8 mouse cellular contexts compared by ENCODE assay signal in genomic region chr5:96209459-96209858, GRCm38 (mm10). TPM values are rescaled to one million over a fixed set of nuclear protein-coding genes. Genes with fewer than 3 reads are reported as not detected.
DNase-seq lines count a peak whose midpoint lies in the region; ATAC-seq and TF ChIP-seq lines count a peak whose summit lies in the region.

Mrpl1 (plus strand) TSS chr5:96209493.

- no peak for TF ChIP-seq POLR2A in ES-Bruce4 (IDR thresholded peaks at IDR 0.05; ENCODE audit: insufficient read depth, low read length)
- TF ChIP-seq POLR2A in bone marrow, adult 2 months (IDR thresholded peaks at IDR 0.05; ENCODE audit: borderline replicate concordance, control insufficient read depth, low read depth, low read length) = no peak
- no peak for TF ChIP-seq POLR2A in thymus, adult 2 months (IDR thresholded peaks at IDR 0.05; ENCODE audit: control insufficient read depth, extremely low read depth, insufficient read depth, low read length, poor library complexity)

- peak within 1 kb of the TSS; percentile 67 for H3K4me2 ChIP-seq in embryonic facial prominence, embryonic 15.5 days (replicated peaks)
- peak within 1 kb of the TSS; percentile 81 for H3K4me2 ChIP-seq in kidney, postnatal 0 days (ENCODE audit: low read length)
- H3K4me2 ChIP-seq in liver, embryonic 11.5 days = peak within 1 kb of the TSS; percentile 80

- TF ChIP-seq EP300 in ES-Bruce4 (IDR thresholded peaks at IDR 0.05; ENCODE audit: insufficient read depth, low read depth, low read length) = no peak

- no peak within 1 kb of the TSS for H3K27ac ChIP-seq in ES-Bruce4 (ENCODE audit: insufficient read depth, low read length)
- H3K27ac ChIP-seq in bone marrow, adult 2 months (ENCODE audit: control insufficient read depth, insufficient read depth, low read depth, low read length, poor library complexity) = peak within 1 kb of the TSS; percentile 88
- H3K27ac ChIP-seq in embryonic facial prominence, embryonic 15.5 days (replicated peaks) = peak within 1 kb of the TSS; percentile 92
- H3K27ac ChIP-seq in heart, embryonic 10.5 days = peak within 1 kb of the TSS; percentile 90
- peak within 1 kb of the TSS; percentile 92 for H3K27ac ChIP-seq in kidney, postnatal 0 days
- H3K27ac ChIP-seq in liver, embryonic 11.5 days (ENCODE audit: low read depth, low read length) = peak within 1 kb of the TSS; percentile 81
- peak within 1 kb of the TSS; percentile 90 for H3K27ac ChIP-seq in thymus, adult 2 months (ENCODE audit: control insufficient read depth, insufficient read depth, low read length)

- ATAC-seq in embryonic facial prominence, embryonic 15.5 days (ENCODE audit: insufficient number of reproducible peaks, low FRiP score, low TSS enrichment, low read depth) = peak; percentile 35; the same call in 1 of the 2 replicates
- ATAC-seq in kidney, postnatal 0 days (replicated peaks; ENCODE audit: low FRiP score, low read depth) = peak; percentile 55
- peak; percentile 83 for ATAC-seq in liver, embryonic 11.5 days (replicated peaks; ENCODE audit: low FRiP score)
- ATAC-seq in monocyte, adult 5-6 weeks (replicated peaks; ENCODE audit: insufficient number of reproducible peaks, low FRiP score, low TSS enrichment, poor library complexity, severe bottlenecking) = 0 out of 2 replicates have a peak, but pooled peaks have one; percentile 19

- no peaks in the 10 kb centered on the region for H3K4me1 ChIP-seq in ES-Bruce4 (ENCODE audit: control insufficient read depth, insufficient read depth, low read length)
- H3K4me1 ChIP-seq in bone marrow, adult 2 months (ENCODE audit: control insufficient read depth, insufficient read depth, low read length) = peaks cover 3% of the 10 kb centered on the region
- H3K4me1 ChIP-seq in embryonic facial prominence, embryonic 15.5 days = peaks cover 9% of the 10 kb centered on the region
- peaks cover 11% of the 10 kb centered on the region for H3K4me1 ChIP-seq in heart, embryonic 10.5 days
- peaks cover 7% of the 10 kb centered on the region for H3K4me1 ChIP-seq in kidney, postnatal 0 days (replicated peaks; ENCODE audit: insufficient read depth, low read length)
- peaks cover 6% of the 10 kb centered on the region for H3K4me1 ChIP-seq in liver, embryonic 11.5 days (replicated peaks; ENCODE audit: control insufficient read depth, insufficient read depth, low read length)
- peaks cover 5% of the 10 kb centered on the region for H3K4me1 ChIP-seq in thymus, adult 2 months (replicated peaks; ENCODE audit: control insufficient read depth, insufficient read depth, low read length)

- under 1% methylated on average over 17 of the region's 17 CpGs for WGBS in bone marrow, adult 2 months
- WGBS in embryonic facial prominence, embryonic 15.5 days = 1% methylated on average over 17 of the region's 17 CpGs
- WGBS in heart, embryonic 10.5 days = 3% methylated on average over 17 of the region's 17 CpGs
- 2% methylated on average over 17 of the region's 17 CpGs for WGBS in kidney, postnatal 0 days
- WGBS in liver, embryonic 11.5 days = 1% methylated on average over 17 of the region's 17 CpGs
- under 1% methylated on average over 17 of the region's 17 CpGs for WGBS in thymus, adult 2 months

- no peaks in the 10 kb centered on the region; the same call in 1 of the 2 replicates for H3K27me3 ChIP-seq in ES-Bruce4 (ENCODE audit: control insufficient read depth, insufficient read depth, low read length, poor library complexity, severe bottlenecking)
- no peaks in the 10 kb centered on the region for H3K27me3 ChIP-seq in embryonic facial prominence, embryonic 15.5 days
- no peaks in the 10 kb centered on the region for H3K27me3 ChIP-seq in heart, embryonic 10.5 days (ENCODE audit: insufficient read depth, poor library complexity, severe bottlenecking)
- H3K27me3 ChIP-seq in kidney, postnatal 0 days (ENCODE audit: insufficient read depth, low read length) = no peaks in the 10 kb centered on the region
- no peaks in the 10 kb centered on the region for H3K27me3 ChIP-seq in liver, embryonic 11.5 days (replicated peaks; ENCODE audit: control insufficient read depth, insufficient read depth, low read length)
- no peaks in the 10 kb centered on the region for H3K27me3 ChIP-seq in thymus, adult 2 months (ENCODE audit: control insufficient read depth, insufficient read depth, low read length)

- no peak for DNase-seq in heart, embryonic 10.5 days (ENCODE audit: low spot score)
- peak; percentile 71 for DNase-seq in kidney, postnatal 0 days (ENCODE audit: low spot score)
- peak; percentile 55 for DNase-seq in liver, embryonic 11.5 days (ENCODE audit: low spot score)
- peak; percentile 63 for DNase-seq in thymus, adult 2 months

- peaks cover 4% of the 10 kb centered on the region for H3K36me3 ChIP-seq in ES-Bruce4 (ENCODE audit: control insufficient read depth, insufficient read depth, low read length, poor library complexity, severe bottlenecking)
- H3K36me3 ChIP-seq in embryonic facial prominence, embryonic 15.5 days = peaks cover 7% of the 10 kb centered on the region
- peaks cover 5% of the 10 kb centered on the region for H3K36me3 ChIP-seq in heart, embryonic 10.5 days
- peaks cover 7% of the 10 kb centered on the region; the same call in 1 of the 2 replicates for H3K36me3 ChIP-seq in kidney, postnatal 0 days (ENCODE audit: insufficient read depth, low read length)
- no peaks in the 10 kb centered on the region; the same call in 1 of the 2 replicates for H3K36me3 ChIP-seq in liver, embryonic 11.5 days (ENCODE audit: control insufficient read depth, insufficient read depth, low read length)
- no peaks in the 10 kb centered on the region for H3K36me3 ChIP-seq in thymus, adult 2 months (ENCODE audit: control insufficient read depth, insufficient read depth, low read length)

- TF ChIP-seq CTCF in ES-Bruce4 (IDR thresholded peaks at IDR 0.05; ENCODE audit: low read depth, low read length) = no peak
- TF ChIP-seq CTCF in bone marrow, adult 2 months (IDR thresholded peaks at IDR 0.05; ENCODE audit: control insufficient read depth, insufficient read depth, low read length) = no peak
- TF ChIP-seq CTCF in kidney, postnatal 0 days (IDR thresholded peaks at IDR 0.05; ENCODE audit: low read depth) = no peak
- no peak for TF ChIP-seq CTCF in thymus, adult 2 months (IDR thresholded peaks at IDR 0.05; ENCODE audit: borderline replicate concordance, control insufficient read depth, extremely low read depth, insufficient read depth, low read length, poor library complexity)

- H3K9ac ChIP-seq in ES-Bruce4 (ENCODE audit: low read depth, poor library complexity, severe bottlenecking) = peak within 1 kb of the TSS; percentile 60
- H3K9ac ChIP-seq in embryonic facial prominence, embryonic 15.5 days = peak within 1 kb of the TSS; percentile 63
- peak within 1 kb of the TSS; percentile 81 for H3K9ac ChIP-seq in kidney, postnatal 0 days (ENCODE audit: low read depth, low read length)
- H3K9ac ChIP-seq in liver, embryonic 11.5 days (ENCODE audit: low read depth, low read length) = peak within 1 kb of the TSS; percentile 84

- peak within 1 kb of the TSS; percentile 85 for H3K4me3 ChIP-seq in ES-Bruce4 (ENCODE audit: low read depth, low read length)
- H3K4me3 ChIP-seq in bone marrow, adult 2 months (replicated peaks; ENCODE audit: control insufficient read depth, low read depth, low read length) = peak within 1 kb of the TSS; percentile 80
- H3K4me3 ChIP-seq in embryonic facial prominence, embryonic 15.5 days (replicated peaks) = peak within 1 kb of the TSS; percentile 87
- H3K4me3 ChIP-seq in heart, embryonic 10.5 days = peak within 1 kb of the TSS; percentile 85
- peak within 1 kb of the TSS; percentile 76 for H3K4me3 ChIP-seq in kidney, postnatal 0 days (replicated peaks; ENCODE audit: low read depth, low read length)
- H3K4me3 ChIP-seq in liver, embryonic 11.5 days (ENCODE audit: low read depth, low read length) = peak within 1 kb of the TSS; percentile 79
- H3K4me3 ChIP-seq in thymus, adult 2 months (ENCODE audit: control insufficient read depth, insufficient read depth, low read length) = peak within 1 kb of the TSS; percentile 63

- H3K9me3 ChIP-seq in ES-Bruce4 (replicated peaks; ENCODE audit: control insufficient read depth, insufficient read depth, low read length, poor library complexity, severe bottlenecking) = no peaks in the 10 kb centered on the region
- no peaks in the 10 kb centered on the region for H3K9me3 ChIP-seq in embryonic facial prominence, embryonic 15.5 days (replicated peaks)
- no peaks in the 10 kb centered on the region for H3K9me3 ChIP-seq in heart, embryonic 10.5 days
- H3K9me3 ChIP-seq in kidney, postnatal 0 days (replicated peaks; ENCODE audit: low read length) = no peaks in the 10 kb centered on the region
- no peaks in the 10 kb centered on the region for H3K9me3 ChIP-seq in liver, embryonic 11.5 days (ENCODE audit: control insufficient read depth, low read length)

RNA-seq across cellular contexts. Expression of gene Mrpl1, which starts in this region (rescaled TPM):
- polyA plus RNA-seq in ES-Bruce4 (2011; ENCODE audit: insufficient read depth, insufficient read length, low read depth, missing spikeins) = 35.5 and 36.9 TPM in 2 replicates
- polyA plus RNA-seq in bone marrow, adult 2 months (2011; ENCODE audit: insufficient read depth, insufficient read length, low replicate concordance, missing spikeins) = 6.7 and 6.8 TPM in 2 replicates
- polyA plus RNA-seq in embryonic facial prominence, embryonic 15.5 days (2015; fragmentation: Nextera tagmentation; extraction: Ambion mirVana) = 17.6 TPM in 2 replicates
- 23.2 and 23.9 TPM in 2 replicates for polyA plus RNA-seq in heart, embryonic 10.5 days (2016; fragmentation: Nextera tagmentation; extraction: Ambion mirVana)
- polyA plus RNA-seq in kidney, postnatal 0 days (2015; fragmentation: Nextera tagmentation; extraction: Ambion mirVana) = 26.3 and 26.5 TPM in 2 replicates
- 31.0 and 33.0 TPM in 2 replicates for polyA plus RNA-seq in liver, embryonic 11.5 days (2014; fragmentation: Nextera tagmentation; extraction: Ambion mirVana)
- total RNA-seq in monocyte, adult 5-6 weeks (2017) = 17.3 to 46.7 TPM (median 42.3 TPM) in 3 replicates
- polyA plus RNA-seq in thymus, adult 2 months (2012; rRNA removed) = 2.7 TPM in 2 replicates

Comparison
In these comparisons a context has a peak if more than half of its experiments do, and no peak if none do; other contexts are left out.
1. ATAC-seq: peak in every context shown above with its lines; median percentile 83 in liver, embryonic 11.5 days; 55 in kidney, postnatal 0 days; 35 in embryonic facial prominence, embryonic 15.5 days; 19 in monocyte, adult 5-6 weeks.